8 mouse cellular contexts compared by ENCODE assay signal in the genomic region with DNA sequence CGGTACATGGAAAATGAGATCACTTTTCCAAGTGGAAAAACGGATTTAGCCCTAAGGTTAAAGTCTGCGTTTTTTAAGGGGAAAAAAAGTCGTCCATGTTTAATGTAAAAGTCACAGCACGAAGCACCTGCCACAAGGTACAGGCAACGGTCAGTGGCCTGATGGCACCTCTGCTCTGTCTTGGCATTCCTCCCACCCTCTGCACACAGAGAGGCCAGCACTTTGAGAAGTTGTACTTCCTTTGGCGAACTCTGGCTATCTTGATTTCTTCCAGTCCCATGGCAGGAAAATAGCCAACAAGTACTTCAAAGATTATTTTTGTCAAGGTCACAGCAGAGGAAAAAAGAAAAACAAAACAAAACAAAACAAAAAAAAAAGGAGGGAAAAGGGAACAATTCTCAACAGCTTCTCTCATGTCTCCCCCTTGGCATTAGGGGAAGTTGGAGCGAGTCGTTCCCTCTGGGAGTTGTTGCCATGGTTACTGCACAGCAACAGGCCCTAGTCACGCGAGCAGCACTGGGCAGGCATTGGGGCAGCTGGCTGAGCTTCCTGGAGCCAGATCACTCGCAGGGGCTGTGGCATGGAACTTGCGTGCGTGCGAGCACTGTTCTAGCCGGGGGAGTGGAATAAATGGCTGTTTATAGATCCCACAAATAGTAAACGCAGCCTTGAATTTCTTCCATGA. TPM values are rescaled to one million over a fixed set of nuclear protein-coding genes. Genes with fewer than 3 reads are reported as not detected.
DNase-seq lines count a peak whose midpoint lies in the region; ATAC-seq lines count a peak whose summit lies in the region.

No protein-coding gene starts in this region.

- peak; percentile 97 for ATAC-seq in lung, embryonic 15.5 days (ENCODE audit: borderline replicate concordance, extremely low read depth, low FRiP score, low TSS enrichment)

- H3K9ac ChIP-seq in lung, embryonic 15.5 days = no peak overlapping the region

- intact Hi-C loops in heart, postnatal 25 days (cut with DNase I) = no loop called here

- no peaks in the 10 kb centered on the region for H3K36me3 ChIP-seq in lung, embryonic 15.5 days

- DNase-seq in 3T3-L1 (ENCODE audit: low read depth, low spot score) = peak; percentile 64
- DNase-seq in adrenal gland, postnatal 25 days = peak; percentile 72
- DNase-seq in forelimb bud, embryonic 11.5 days (ENCODE audit: low read depth, low spot score) = peak; percentile 84
- DNase-seq in heart, postnatal 25 days (ENCODE audit: low spot score) = peak; percentile 58
- DNase-seq in layer of hippocampus, adult 18-20 months (ENCODE audit: low spot score in 2 of 2) = peak; percentile 52 to 71
- DNase-seq in ovary, postnatal 14 days (ENCODE audit: low spot score) = peak; percentile 50
- DNase-seq in thymus, postnatal 25 days = no peak

- peak overlapping the region; percentile 33; the same call in 1 of the 2 replicates for H3K27ac ChIP-seq in lung, embryonic 15.5 days

- peaks cover 11% of the 10 kb centered on the region for H3K4me1 ChIP-seq in lung, embryonic 15.5 days

- H3K27me3 ChIP-seq in lung, embryonic 15.5 days = no peaks in the 10 kb centered on the region

- no peaks in the 10 kb centered on the region for H3K9me3 ChIP-seq in lung, embryonic 15.5 days

- WGBS in lung, embryonic 15.5 days = 25% methylated on average over 17 of the region's 17 CpGs

- no peak overlapping the region for H3K4me3 ChIP-seq in lung, embryonic 15.5 days

- peak overlapping the region; percentile 37 for H3K4me2 ChIP-seq in lung, embryonic 15.5 days

RNA-seq across cellular contexts. Expression of a gene that starts 36.8 kb away (rescaled TPM):
- 47.9 and 67.9 TPM in 2 replicates for total RNA-seq in adrenal gland, postnatal 25 days (2021)
- 10 to 100 TPM; 50.7 to 50.8 TPM for total RNA-seq in heart, postnatal 25 days (2021)
- 10 to 100 TPM; 63.6 to 70.9 TPM for total RNA-seq in layer of hippocampus, adult 18-20 months (2021)
- polyA plus RNA-seq in lung, embryonic 15.5 days (2015; fragmentation: Nextera tagmentation; extraction: Ambion mirVana) = 69.4 and 72.7 TPM in 2 replicates

RNA-seq across cellular contexts. Expression of a gene that starts 46.8 kb away (rescaled TPM):
- total RNA-seq in adrenal gland, postnatal 25 days (2021) = 1.1 and 1.7 TPM in 2 replicates
- under 1 TPM; 0.50 to 0.83 TPM for total RNA-seq in heart, postnatal 25 days (2021)
- under 1 TPM; 0.50 to 0.58 TPM for total RNA-seq in layer of hippocampus, adult 18-20 months (2021)
- 0.54 and 0.87 TPM in 2 replicates for polyA plus RNA-seq in lung, embryonic 15.5 days (2015; fragmentation: Nextera tagmentation; extraction: Ambion mirVana)
